Mouse (Mus musculus): ENCODE results near the gene Rnase9.

The Rnase9 gene

DNA sequence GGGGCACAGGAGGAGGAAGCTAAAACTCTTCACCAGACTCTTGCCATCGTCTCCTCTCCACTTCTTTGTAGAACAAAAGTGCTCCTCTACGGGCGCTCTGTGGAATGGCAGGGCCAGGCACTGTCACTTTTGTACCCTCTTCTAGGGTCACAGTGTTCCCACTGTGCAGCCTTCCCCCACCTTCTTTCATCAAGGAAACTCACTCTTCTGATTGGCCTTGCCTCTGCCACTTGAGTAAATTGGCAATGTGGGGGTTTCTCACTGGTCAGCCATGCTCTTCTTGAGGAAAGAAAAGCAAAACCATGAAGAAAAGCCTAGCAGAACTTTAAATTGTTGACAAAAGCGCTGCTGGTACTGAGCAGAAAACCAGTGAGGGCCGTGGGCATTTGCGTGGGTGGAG, at the start of gene Rnase9:
Gene Rnase9 (minus strand): TSS at position 101 of the 400 bp plus-strand sequence.
- in situ Hi-C loops (cut with MboI, MseI) = no loop called here

- in situ Hi-C loops (cut with MboI, MseI) = no loop called here
Measured at GRCm38 (mm10) chr14:51090077-51090781, 48.6 kb upstream of the Rnase9 start.

GRCm38 (mm10) chr14:51089674-51090076, 48.0 kb upstream of the Rnase9 start:
- in situ Hi-C loops (cut with MboI, MseI) = loop anchor here in 1 of 2 experiments (5.0 to 10.0 kb wide), 2 partner anchors 282 to 915 kb away; partner anchors contain the start of genes Ccnb1ip1 and Parp2

GRCm38 (mm10) chr14:51088970-51089673, 47.5 kb upstream of the Rnase9 start:
- in situ Hi-C loops (cut with MboI, MseI) = loop anchor here in 1 of 2 experiments (5.0 to 10.0 kb wide), 2 partner anchors 282 to 916 kb away; partner anchors contain the start of genes Ccnb1ip1 and Parp2

DNA sequence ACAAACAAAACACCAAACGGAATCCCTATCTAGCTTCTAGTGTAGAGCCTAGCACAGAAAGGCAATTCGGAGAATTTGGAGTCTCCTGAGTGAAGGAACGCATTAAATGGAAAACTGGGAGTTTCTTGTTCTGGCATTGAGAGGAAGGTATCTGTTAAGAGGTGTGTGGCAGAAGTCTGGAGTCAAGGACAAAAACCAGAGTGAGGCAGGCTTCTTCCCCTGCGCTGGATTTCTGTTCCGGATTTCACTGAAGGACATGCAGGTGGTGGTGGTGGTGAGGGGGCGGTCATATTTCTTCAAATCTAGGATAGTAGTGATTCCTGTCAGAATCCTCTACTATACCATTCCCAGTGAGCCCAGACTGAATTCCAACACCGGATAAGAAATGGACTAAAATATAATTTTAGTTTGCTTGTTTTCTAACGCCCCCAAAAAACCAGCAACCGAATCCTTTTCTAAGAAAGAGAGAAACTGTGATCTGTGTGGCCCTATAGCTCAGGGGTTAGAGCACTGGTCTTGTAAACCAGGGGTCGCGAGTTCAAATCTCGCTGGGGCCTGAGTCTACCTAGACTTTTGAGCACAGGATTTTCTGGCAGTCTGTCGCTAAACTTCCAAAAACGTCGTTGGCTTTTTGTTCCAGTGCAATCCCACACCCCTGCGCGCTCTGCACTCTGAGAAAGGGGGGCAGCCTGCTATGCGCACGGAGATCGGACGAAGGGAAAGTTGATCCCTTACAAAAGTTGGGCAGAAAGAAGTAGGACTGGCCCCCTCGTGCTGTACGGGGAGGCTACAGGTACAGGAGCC, 46.7 kb upstream of the Rnase9 start:
- in situ Hi-C loops (cut with MboI, MseI) = loop anchor here in 1 of 2 experiments (5.0 to 10.0 kb wide), 2 partner anchors 281 to 916 kb away; partner anchors contain the start of genes Ccnb1ip1 and Parp2

GRCm38 (mm10) chr14:51087762-51088161, 46.1 kb upstream of the Rnase9 start:
- in situ Hi-C loops (cut with MboI, MseI) = loop anchor here in 1 of 2 experiments (5.0 to 10.0 kb wide), 2 partner anchors 280 to 917 kb away; partner anchors contain the start of genes Ccnb1ip1 and Parp2

DNA sequence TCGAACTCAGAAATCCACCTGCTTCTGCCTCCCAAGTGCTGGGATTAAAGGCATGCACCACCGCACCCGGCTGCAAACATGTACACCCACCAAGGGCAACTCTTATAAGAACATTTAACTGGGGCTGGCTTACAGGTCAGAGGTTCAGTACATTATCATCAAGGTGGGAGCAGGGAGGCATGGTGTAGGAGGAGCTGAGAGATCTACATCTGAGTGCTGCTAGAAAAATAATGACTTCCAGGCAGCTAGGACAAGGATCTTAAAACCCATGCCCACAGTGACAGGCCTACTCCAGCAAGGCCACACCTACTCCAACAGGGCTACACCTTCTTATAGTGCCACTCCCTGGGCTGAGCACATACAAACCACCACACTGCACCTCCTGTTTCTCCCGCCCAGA, 44.2 kb upstream of the Rnase9 start:
- in situ Hi-C loops (cut with MboI, MseI) = loop anchor here in 1 of 2 experiments (5.0 to 10.0 kb wide), 2 partner anchors 279 to 919 kb away; partner anchors contain the start of genes Ccnb1ip1 and Parp2

- in situ Hi-C loops (cut with MboI, MseI) = loop anchor here in 1 of 2 experiments (5.0 to 10.0 kb wide), 2 partner anchors 278 to 920 kb away; partner anchors contain the start of genes Ccnb1ip1 and Parp2
Measured at GRCm38 (mm10) chr14:51085086-51085485, 43.4 kb upstream of the Rnase9 start.

GRCm38 (mm10) chr14:51083805-51084204, 42.1 kb upstream of the Rnase9 start:
- in situ Hi-C loops (cut with MboI, MseI) = loop anchor here in 1 of 2 experiments (10.0 kb wide), 1 partner anchor 921 kb away; no protein-coding TSS in a partner anchor

DNA sequence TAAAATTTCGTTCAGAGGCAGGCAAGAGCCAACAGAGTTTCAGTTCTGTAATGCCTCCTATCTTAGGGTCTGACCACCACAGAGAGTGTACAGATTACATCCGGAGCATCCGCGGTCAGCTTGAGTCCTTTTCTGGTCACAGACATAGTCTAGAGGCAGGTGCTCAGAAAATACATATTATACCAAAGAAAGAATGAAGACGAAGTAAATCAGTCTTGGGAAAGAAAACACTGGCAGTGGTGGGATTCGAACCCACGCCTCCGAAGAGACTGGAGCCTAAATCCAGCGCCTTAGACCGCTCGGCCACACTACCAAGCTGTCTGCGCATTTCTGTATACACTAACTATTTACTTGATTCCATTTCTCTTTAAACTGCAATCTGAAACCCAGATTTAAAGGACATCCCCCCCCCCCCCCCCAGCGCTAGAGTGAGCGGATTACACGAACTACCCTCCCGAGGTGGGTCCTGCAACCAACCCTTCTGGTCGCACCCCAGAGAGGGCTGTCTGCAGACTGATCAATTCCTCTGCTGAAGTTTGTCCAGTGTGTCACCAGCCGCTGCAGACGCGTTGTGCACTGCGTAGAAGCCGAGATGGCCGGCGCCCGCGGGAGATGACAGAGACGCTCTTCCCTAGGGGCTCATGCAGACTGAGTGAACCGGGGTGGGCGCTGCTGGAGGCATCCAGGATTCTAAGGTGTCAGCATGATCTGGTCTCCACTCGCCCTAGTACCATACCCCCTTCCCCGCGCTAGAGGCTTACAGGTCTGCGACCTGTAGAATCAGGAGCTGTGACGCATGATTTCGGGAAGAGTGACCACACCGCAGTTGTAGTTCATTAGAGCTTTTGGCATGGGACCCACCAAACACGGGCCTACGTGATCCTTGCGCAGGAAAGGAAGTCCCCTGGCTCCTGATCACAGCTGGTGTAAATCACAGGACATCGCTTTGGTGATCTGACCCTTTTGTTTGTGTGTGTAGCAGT, 41.2 kb upstream of the Rnase9 start:
- in situ Hi-C loops (cut with MboI, MseI) = loop anchor here in 1 of 2 experiments (10.0 kb wide), 1 partner anchor 922 kb away; no protein-coding TSS in a partner anchor

GRCm38 (mm10) chr14:51081035-51081434, 39.4 kb upstream of the Rnase9 start:
- in situ Hi-C loops (cut with MboI, MseI) = loop anchor here in 1 of 2 experiments (10.0 kb wide), 1 partner anchor 924 kb away; no protein-coding TSS in a partner anchor

DNA sequence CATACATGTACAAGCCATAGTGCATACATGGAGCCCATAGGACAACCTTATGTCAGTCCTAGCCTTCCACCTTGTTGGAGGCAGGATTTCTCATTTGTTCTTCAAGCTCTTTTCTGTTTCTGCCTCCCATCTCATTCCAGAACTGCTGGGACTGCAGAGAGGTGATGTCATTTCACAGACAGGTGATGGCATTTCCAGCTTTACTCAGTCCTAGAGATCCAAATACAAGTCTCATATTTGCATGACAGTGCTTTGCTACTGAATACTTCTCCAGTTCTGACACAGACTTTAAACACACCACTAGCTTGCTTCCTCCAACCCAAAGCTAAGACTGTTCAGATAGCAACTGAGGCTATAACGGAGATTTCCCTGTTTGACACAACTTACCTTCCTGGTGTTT, 37.5 kb upstream of the Rnase9 start:
- in situ Hi-C loops (cut with MboI, MseI) = no loop called here

DNA sequence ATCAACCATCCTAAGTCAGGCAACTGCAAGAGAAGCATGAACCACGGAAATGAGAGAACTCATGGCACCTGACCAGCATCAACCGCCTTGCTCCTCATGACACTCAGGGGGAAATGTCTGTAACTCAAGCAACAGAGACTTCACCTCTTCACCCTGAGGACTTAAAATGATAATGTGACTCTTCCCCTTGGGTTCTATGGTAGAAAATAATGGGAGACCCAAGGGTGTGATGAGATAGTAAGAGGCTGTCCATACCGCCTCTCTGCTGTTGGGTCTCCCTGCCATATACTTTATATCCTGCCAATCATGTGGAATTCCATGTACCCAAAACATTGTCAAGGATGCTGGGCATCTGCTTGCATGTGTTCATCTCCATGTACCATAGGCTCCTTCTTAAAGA, 32.7 kb upstream of the Rnase9 start, which contains the start of gene Olfr750:
Gene Olfr750 (minus strand): TSS at position 101 of the 400 bp plus-strand sequence.
- in situ Hi-C loops (cut with MboI, MseI) = loop anchor here in 1 of 2 experiments (5.0 kb wide), 1 partner anchor 157 kb away; no protein-coding TSS in a partner anchor

- in situ Hi-C loops (cut with MboI, MseI) = loop anchor here (5.0 to 10.0 kb wide), 4 partner anchors 33 to 1185 kb away; partner anchors contain the start of gene Chd8 (in 1 of the 2)
Measured at GRCm38 (mm10) chr14:51069617-51070016, 27.9 kb upstream of the Rnase9 start.

GRCm38 (mm10) chr14:51068956-51069355, 27.3 kb upstream of the Rnase9 start:
- in situ Hi-C loops (cut with MboI, MseI) = loop anchor here (5.0 to 10.0 kb wide), 3 partner anchors 33 to 1186 kb away; partner anchors contain the start of gene Chd8 (in 1 of the 2)

DNA sequence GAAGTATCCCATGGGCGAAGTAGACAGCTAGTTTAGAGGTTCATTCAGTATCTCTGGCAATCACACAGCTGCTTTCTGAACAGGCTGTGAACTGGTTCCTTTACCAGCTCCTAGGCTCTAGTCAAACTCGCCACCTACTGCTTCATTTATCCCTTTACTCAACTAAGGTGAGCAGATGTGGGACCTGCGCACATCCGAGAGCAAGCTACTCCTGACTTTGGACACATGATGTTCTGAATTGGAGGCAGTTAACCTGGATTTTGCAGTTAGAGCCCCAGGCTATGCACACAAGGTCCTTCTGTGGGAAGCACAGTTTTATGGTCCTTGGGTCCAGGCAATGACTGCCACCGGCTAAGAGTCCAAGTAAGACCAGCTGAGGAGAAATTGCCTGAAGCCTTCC, 19.1 kb upstream of the Rnase9 start:
- in situ Hi-C loops (cut with MboI, MseI) = loop anchor here (5.0 to 10.0 kb wide), 3 partner anchors 38 to 1194 kb away; partner anchors contain the start of genes Ccnb1ip1 (in 1 of the 2), Chd8 (in 1 of the 2) and Parp2 (in 1 of the 2)

GRCm38 (mm10) chr14:51057401-51057831, 15.7 kb upstream of the Rnase9 start, which contains the start of gene Rnase12:
Gene Rnase12, minus strand, starts transcription at chr14:51057661.
- in situ Hi-C loops (cut with MboI, MseI) = no loop called here

DNA sequence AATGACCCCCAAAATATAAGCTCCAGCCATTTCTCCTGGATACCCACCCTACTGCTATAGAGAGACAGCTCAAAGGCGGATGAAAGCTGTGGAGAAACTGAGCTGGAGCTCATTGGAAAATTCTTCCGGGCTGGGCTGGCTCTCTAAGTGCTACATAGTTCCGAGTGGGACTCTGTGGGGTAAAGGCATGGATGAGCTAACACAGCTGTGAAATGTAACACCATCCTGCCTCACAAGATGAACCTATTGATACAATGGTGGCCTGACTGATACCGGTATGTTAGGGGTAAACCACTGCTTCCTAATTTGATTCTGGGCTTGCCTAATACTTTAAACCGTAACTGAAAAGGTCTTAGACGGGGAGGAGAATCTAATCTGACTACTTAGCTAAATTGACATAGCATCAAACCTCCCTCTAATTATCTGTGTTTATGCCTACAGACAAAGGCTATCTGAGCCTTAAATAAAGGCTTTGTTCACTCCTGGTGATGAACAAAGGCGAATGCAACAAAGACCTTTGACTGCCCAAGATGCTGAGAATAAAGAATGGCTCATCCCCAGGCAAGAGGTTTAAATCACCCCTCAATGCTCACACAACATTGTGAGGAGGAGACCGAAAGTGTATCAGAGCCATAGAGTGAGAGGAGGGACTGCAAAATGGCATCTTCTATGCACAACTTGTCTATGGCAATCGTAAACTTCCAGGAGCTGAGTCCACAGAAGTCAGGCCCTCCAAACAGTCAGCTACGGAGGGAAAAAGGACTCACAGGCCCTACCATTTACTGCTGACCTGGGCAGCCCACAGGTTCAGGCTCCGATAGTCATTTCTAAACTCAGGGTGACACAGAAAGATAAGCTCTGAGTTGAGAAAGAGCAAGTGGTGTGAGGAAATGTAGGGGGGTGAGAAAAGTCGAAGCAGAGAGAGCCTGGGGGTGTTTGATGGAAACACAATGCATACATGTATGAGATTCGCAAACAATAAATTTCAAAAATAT, 12.9 kb upstream of the Rnase9 start:
- in situ Hi-C loops (cut with MboI, MseI) = no loop called here
